In the genomic region with DNA sequence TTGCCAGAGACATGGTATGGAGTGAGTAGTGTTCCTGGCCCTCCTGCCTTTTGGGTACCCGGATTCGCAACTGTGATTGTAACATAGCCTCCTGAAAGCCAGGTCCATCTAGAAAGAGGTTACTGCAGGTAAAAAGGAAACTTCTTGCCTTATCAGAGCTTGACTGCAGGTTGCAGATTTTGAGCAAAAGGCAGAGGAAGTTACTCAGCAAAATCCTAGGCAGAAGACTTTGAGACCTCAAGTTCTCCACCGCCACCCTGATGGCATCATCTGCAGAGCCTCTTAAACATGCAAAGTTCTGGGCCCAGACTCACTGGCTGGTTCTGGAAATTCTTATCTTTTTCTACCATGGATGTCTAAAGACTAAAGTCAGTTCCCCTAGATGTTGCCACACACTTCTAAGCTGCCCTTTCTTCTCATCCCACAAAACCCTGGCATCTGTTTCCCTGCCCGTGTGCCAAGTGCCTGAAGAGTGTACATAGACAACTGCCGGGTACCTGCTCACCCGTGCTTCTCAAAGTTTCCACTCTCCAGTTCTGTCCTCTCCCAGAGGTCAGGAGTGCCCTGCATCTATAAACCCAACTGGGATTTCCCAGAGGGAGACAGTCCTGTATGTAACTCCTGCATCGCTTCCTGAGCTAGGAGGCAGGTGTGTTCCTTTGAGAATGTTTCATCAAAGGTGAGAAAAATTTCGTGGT, we compare ENCODE assay signal across 8 mouse cellular contexts. TPM values are rescaled to one million over a fixed set of nuclear protein-coding genes. Genes with fewer than 3 reads are reported as not detected.
DNase-seq lines count a peak whose midpoint lies in the region; ATAC-seq and TF ChIP-seq lines count a peak whose summit lies in the region.

No protein-coding gene starts in this region.

- H3K4me3 ChIP-seq in thymus, adult 2 months (ENCODE audit: control insufficient read depth, insufficient read depth, low read length): no peak overlapping the region
- H3K4me3 ChIP-seq in liver, embryonic 15.5 days (replicated peaks): no peak overlapping the region

- TF ChIP-seq CTCF in thymus, adult 2 months (IDR thresholded peaks at IDR 0.05; ENCODE audit: borderline replicate concordance, control insufficient read depth, extremely low read depth, insufficient read depth, low read length, poor library complexity): no peak

- peaks cover 21% of the 10 kb centered on the region for H3K4me1 ChIP-seq in thymus, adult 2 months (replicated peaks; ENCODE audit: control insufficient read depth, insufficient read depth, low read length)
- H3K4me1 ChIP-seq in liver, embryonic 15.5 days (replicated peaks): peaks cover 23% of the 10 kb centered on the region

- H3K27ac ChIP-seq in thymus, adult 2 months (ENCODE audit: control insufficient read depth, insufficient read depth, low read length): no peak overlapping the region
- H3K27ac ChIP-seq in liver, embryonic 15.5 days (replicated peaks): no peak overlapping the region

- H3K36me3 ChIP-seq in thymus, adult 2 months (ENCODE audit: control insufficient read depth, insufficient read depth, low read length): no peaks in the 10 kb centered on the region
- H3K36me3 ChIP-seq in liver, embryonic 15.5 days (replicated peaks): no peaks in the 10 kb centered on the region

- no peak for TF ChIP-seq POLR2A in thymus, adult 2 months (IDR thresholded peaks at IDR 0.05; ENCODE audit: control insufficient read depth, extremely low read depth, insufficient read depth, low read length, poor library complexity)

- no peak overlapping the region for H3K9ac ChIP-seq in liver, embryonic 15.5 days

- DNase-seq in CD4-positive, CD25-positive, alpha-beta regulatory T cell, adult 2 months (ENCODE audit: low read depth, low spot score): peak; percentile 17
- DNase-seq in thymus, postnatal 14 days: peak; percentile 16
- DNase-seq in thymus, adult 2 months: no peak
- no peak for DNase-seq in adrenal gland, adult 8-10 months
- no peak for DNase-seq in layer of hippocampus, postnatal 14 days (ENCODE audit: low spot score in 2 of 2)

- 30% methylated on average over 8 of the region's 8 CpGs for WGBS in thymus, adult 2 months
- 31% methylated on average over 8 of the region's 8 CpGs for WGBS in liver, embryonic 15.5 days (ENCODE audit: insufficient replicate concordance)

- peak overlapping the region; percentile 94 for H3K4me2 ChIP-seq in liver, embryonic 15.5 days

- H3K9me3 ChIP-seq in liver, embryonic 15.5 days (replicated peaks): no peaks in the 10 kb centered on the region

- no peak for ATAC-seq in CD4-positive, CD25-positive, alpha-beta regulatory T cell, adult 4 months
- no peak for ATAC-seq in liver, embryonic 15.5 days (ENCODE audit: insufficient read depth)
- no peak for ATAC-seq in cerebellum, adult (ENCODE audit: insufficient number of reproducible peaks, low FRiP score, low TSS enrichment)

- H3K27me3 ChIP-seq in thymus, adult 2 months (ENCODE audit: control insufficient read depth, insufficient read depth, low read length): no peaks in the 10 kb centered on the region
- H3K27me3 ChIP-seq in liver, embryonic 15.5 days: peaks cover 51% of the 10 kb centered on the region

RNA-seq across cellular contexts. Expression of a gene that starts 1.0 kb away (rescaled TPM):
- 1 to 10 TPM; 4.3 to 4.5 TPM for polyA plus RNA-seq in CD4-positive, CD25-positive, alpha-beta regulatory T cell, adult 4 months (2017; shearing (Covaris generic))
- polyA plus RNA-seq in thymus, adult 2 months (2012; rRNA removed): 13.3 and 15.9 TPM in 2 replicates
- polyA plus RNA-seq in liver, embryonic 15.5 days (2015; fragmentation: Nextera tagmentation; extraction: Ambion mirVana): 3.0 and 3.4 TPM in 2 replicates
- total RNA-seq in adrenal gland, adult 8-10 months (2022): 100 to 1,000 TPM in 1 of 4 experiments, 10 to 100 TPM in 3; 46.7 to 102 (median 77.6) TPM
- total RNA-seq in layer of hippocampus, postnatal 14 days (2021): 100 to 1,000 TPM; 172 TPM

Comparison
In these comparisons a context has a peak if more than half of its experiments do, and no peak if none do; other contexts are left out.
1. DNase-seq: peak in CD4-positive, CD25-positive, alpha-beta regulatory T cell, adult 2 months (single experiment) and thymus, postnatal 14 days (single experiment); none in thymus, adult 2 months (single experiment), adrenal gland, adult 8-10 months (single experiment) and layer of hippocampus, postnatal 14 days (0 of 2).